Mouse (Mus musculus): ENCODE measurements around the gene Akr1c20. TPM values are rescaled to one million over a fixed set of nuclear protein-coding genes. Genes with fewer than 3 reads are reported as not detected.

Akr1c20 gene
- total RNA-seq (2014; rRNA removed), result not detected in 2 replicates
- not detected in 2 replicates for polyA plus RNA-seq (2015; fragmentation: Nextera tagmentation; extraction: Ambion mirVana)

GRCm38 (mm10) chr13:4523201-4523838 is at the start of gene Akr1c20:
Akr1c20 (minus strand) TSS chr13:4523345.
- Histone ChIP-seq H3K36me3 (ENCODE audit: insufficient read depth, low read length) (no peaks in the 10 kb centered on the region), H3K4me3 (ENCODE audit: low read depth, low read length) (no peak within 1 kb of the TSS), H3K9ac (replicated peaks; ENCODE audit: low read length, poor library complexity, severe bottlenecking) (no peak within 1 kb of the TSS), H3K4me1 (ENCODE audit: insufficient read depth, low read length) (no peaks in the 10 kb centered on the region), H3K27me3 (ENCODE audit: insufficient read depth, low read length) (no peaks in the 10 kb centered on the region), H3K4me2 (ENCODE audit: low read depth, low read length, poor library complexity, severe bottlenecking) (no peak within 1 kb of the TSS), H3K27ac (ENCODE audit: low read depth, low read length) (no peak within 1 kb of the TSS), H3K9me3 (ENCODE audit: low read length) (no peaks in the 10 kb centered on the region)
- no peak for ATAC-seq (ENCODE audit: low FRiP score)
- 90% methylated on average over 2 of the region's 2 CpGs for WGBS
- no peak for DNase-seq (ENCODE audit: low spot score)
- no peak for TF ChIP-seq CTCF (IDR thresholded peaks at IDR 0.05)

- H3K4me3 ChIP-seq (ENCODE audit: low read depth, low read length), result no peak overlapping the region
- no peaks in the 10 kb centered on the region for H3K9me3 ChIP-seq (ENCODE audit: low read length)
- WGBS, result 82% methylated on average over 2 of the region's 2 CpGs
- H3K27ac ChIP-seq (ENCODE audit: low read depth, low read length), result no peak overlapping the region
- no peaks in the 10 kb centered on the region for H3K4me1 ChIP-seq (ENCODE audit: insufficient read depth, low read length)
- TF ChIP-seq CTCF (IDR thresholded peaks at IDR 0.05), result no peak
- DNase-seq (ENCODE audit: low spot score) (no peak), ATAC-seq (ENCODE audit: low FRiP score) (no peak)
- no peaks in the 10 kb centered on the region for H3K27me3 ChIP-seq (ENCODE audit: insufficient read depth, low read length)
- H3K4me2 ChIP-seq (ENCODE audit: low read depth, low read length, poor library complexity, severe bottlenecking), result no peak overlapping the region
- no peak overlapping the region for H3K9ac ChIP-seq (replicated peaks; ENCODE audit: low read length, poor library complexity, severe bottlenecking)
- H3K36me3 ChIP-seq (ENCODE audit: insufficient read depth, low read length), result no peaks in the 10 kb centered on the region
Observed at GRCm38 (mm10) chr13:4565996-4566395, 42.9 kb upstream of the Akr1c20 start.

GRCm38 (mm10) chr13:4560500-4560899 is 37.4 kb upstream of the Akr1c20 start:
- no peaks in the 10 kb centered on the region for H3K27me3 ChIP-seq (ENCODE audit: insufficient read depth, low read length)
- H3K4me3 ChIP-seq (ENCODE audit: low read depth, low read length), result no peak overlapping the region
- H3K27ac ChIP-seq (ENCODE audit: low read depth, low read length), result no peak overlapping the region

GRCm38 (mm10) chr13:4559143-4559542 is 36.0 kb upstream of the Akr1c20 start:
- no peak overlapping the region for H3K27ac ChIP-seq (ENCODE audit: low read depth, low read length)

More at GRCm38 (mm10) chr13:4560500-4560899, 37.4 kb upstream of the Akr1c20 start:
- ATAC-seq (ENCODE audit: low FRiP score) (no peak), DNase-seq (ENCODE audit: low spot score) (no peak)
- Histone ChIP-seq H3K9ac (replicated peaks; ENCODE audit: low read length, poor library complexity, severe bottlenecking) (no peak overlapping the region), H3K9me3 (ENCODE audit: low read length) (no peaks in the 10 kb centered on the region), H3K4me2 (ENCODE audit: low read depth, low read length, poor library complexity, severe bottlenecking) (no peak overlapping the region), H3K4me1 (ENCODE audit: insufficient read depth, low read length) (no peaks in the 10 kb centered on the region), H3K36me3 (ENCODE audit: insufficient read depth, low read length) (no peaks in the 10 kb centered on the region)
- no peak for TF ChIP-seq CTCF (IDR thresholded peaks at IDR 0.05)

GRCm38 (mm10) chr13:4514811-4515210 is 8.3 kb downstream of the Akr1c20 start:
- TF ChIP-seq CTCF (IDR thresholded peaks at IDR 0.05), result no peak
- no peak overlapping the region for H3K4me3 ChIP-seq (ENCODE audit: low read depth, low read length)
- no peaks in the 10 kb centered on the region for H3K4me1 ChIP-seq (ENCODE audit: insufficient read depth, low read length)
- ATAC-seq (ENCODE audit: low FRiP score), result no peak
- H3K27ac ChIP-seq (ENCODE audit: low read depth, low read length), result no peak overlapping the region
- no peak overlapping the region for H3K9ac ChIP-seq (replicated peaks; ENCODE audit: low read length, poor library complexity, severe bottlenecking)
- WGBS, result 90% methylated on average over 2 of the region's 2 CpGs
- no peaks in the 10 kb centered on the region for H3K9me3 ChIP-seq (ENCODE audit: low read length)
- no peak overlapping the region for H3K4me2 ChIP-seq (ENCODE audit: low read depth, low read length, poor library complexity, severe bottlenecking)
- H3K27me3 ChIP-seq (ENCODE audit: insufficient read depth, low read length), result no peaks in the 10 kb centered on the region
- H3K36me3 ChIP-seq (ENCODE audit: insufficient read depth, low read length), result no peaks in the 10 kb centered on the region
- no peak for DNase-seq (ENCODE audit: low spot score)

More at GRCm38 (mm10) chr13:4559143-4559542, 36.0 kb upstream of the Akr1c20 start:
- 64% methylated on average over 1 of the region's 1 CpGs for WGBS
- no peak overlapping the region for H3K9ac ChIP-seq (replicated peaks; ENCODE audit: low read length, poor library complexity, severe bottlenecking)
- H3K4me1 ChIP-seq (ENCODE audit: insufficient read depth, low read length), result no peaks in the 10 kb centered on the region
- H3K27me3 ChIP-seq (ENCODE audit: insufficient read depth, low read length), result no peaks in the 10 kb centered on the region
- no peaks in the 10 kb centered on the region for H3K36me3 ChIP-seq (ENCODE audit: insufficient read depth, low read length)
- DNase-seq (ENCODE audit: low spot score) (no peak), ATAC-seq (ENCODE audit: low FRiP score) (no peak)
- no peak for TF ChIP-seq CTCF (IDR thresholded peaks at IDR 0.05)
- no peak overlapping the region for H3K4me2 ChIP-seq (ENCODE audit: low read depth, low read length, poor library complexity, severe bottlenecking)
- H3K9me3 ChIP-seq (ENCODE audit: low read length), result no peaks in the 10 kb centered on the region
- no peak overlapping the region for H3K4me3 ChIP-seq (ENCODE audit: low read depth, low read length)

- H3K4me2 ChIP-seq (ENCODE audit: low read depth, low read length, poor library complexity, severe bottlenecking), result no peak overlapping the region
- WGBS, result 71% methylated on average over 1 of the region's 1 CpGs
- no peaks in the 10 kb centered on the region for H3K27me3 ChIP-seq (ENCODE audit: insufficient read depth, low read length)
- H3K9ac ChIP-seq (replicated peaks; ENCODE audit: low read length, poor library complexity, severe bottlenecking), result no peak overlapping the region
- H3K4me1 ChIP-seq (ENCODE audit: insufficient read depth, low read length), result no peaks in the 10 kb centered on the region
- H3K27ac ChIP-seq (ENCODE audit: low read depth, low read length), result no peak overlapping the region
- no peak for TF ChIP-seq CTCF (IDR thresholded peaks at IDR 0.05)
- H3K4me3 ChIP-seq (ENCODE audit: low read depth, low read length), result no peak overlapping the region
- H3K9me3 ChIP-seq (ENCODE audit: low read length), result no peaks in the 10 kb centered on the region
- no peaks in the 10 kb centered on the region for H3K36me3 ChIP-seq (ENCODE audit: insufficient read depth, low read length)
- DNase-seq (ENCODE audit: low spot score) (no peak), ATAC-seq (ENCODE audit: low FRiP score) (no peak)
Observed at GRCm38 (mm10) chr13:4467896-4468295, 55.2 kb downstream of the Akr1c20 start.

All from midbrain, postnatal 0 days (tissue).